Comparison of ENCODE assay signal across 18 mouse cellular contexts in the genomic region with DNA sequence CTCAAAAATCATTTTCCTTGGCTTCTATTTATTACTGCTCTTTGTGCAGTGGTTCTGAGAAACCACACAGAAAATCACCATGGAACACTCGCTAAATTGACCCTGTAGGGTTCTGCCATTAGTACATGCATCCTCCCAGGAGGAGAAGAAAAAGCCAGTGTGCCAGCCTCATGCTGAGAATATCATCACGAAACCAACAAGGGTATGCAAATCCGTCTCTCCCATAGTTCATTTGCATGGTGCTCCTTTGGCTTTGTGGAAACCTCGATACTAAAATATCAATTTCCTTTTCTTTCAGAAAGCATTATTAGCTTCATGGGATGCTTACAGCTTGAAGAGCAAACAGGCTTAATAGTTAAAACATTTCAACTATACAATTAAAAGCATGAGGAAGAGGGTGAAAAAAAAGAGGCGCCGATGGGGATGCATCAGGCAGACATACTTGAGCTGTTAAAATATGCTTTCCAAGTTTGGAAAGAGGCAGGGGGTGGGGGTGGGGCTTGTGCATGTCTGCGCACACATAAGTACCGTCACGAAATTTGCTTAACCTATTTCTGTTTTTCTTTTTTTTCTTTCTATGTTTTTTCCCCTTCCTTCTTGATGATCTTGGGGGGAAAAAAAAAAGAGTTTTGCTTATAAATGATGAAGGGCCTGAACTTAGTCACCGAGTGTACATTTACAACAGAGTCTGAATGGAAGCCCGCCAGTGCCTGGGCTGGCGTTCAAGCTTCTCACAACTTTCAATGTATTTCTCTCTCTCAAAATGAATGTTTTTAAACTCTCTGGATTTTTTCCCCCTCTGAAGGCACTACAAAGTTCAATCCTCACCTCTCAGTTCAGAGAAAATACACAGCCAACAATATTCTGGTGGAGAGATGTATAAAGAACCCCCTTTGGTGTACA.
DNase-seq lines count a peak whose midpoint lies in the region; ATAC-seq lines count a peak whose summit lies in the region.
"Had no signal": no experiment of that assay in that cellular context is flagged by ENCODE, and none has a peak within 500 bp of the region (broad histone marks: within the 10 kb centered on the region; RNA-seq: fewer than 3 reads in every experiment).

No protein-coding gene starts in this region.

- H3K9me3 ChIP-seq in embryonic facial prominence, embryonic 13.5 days, result no peaks in the 10 kb centered on the region
- no peaks in the 10 kb centered on the region for H3K9me3 ChIP-seq in embryonic facial prominence, embryonic 10.5 days
- no peaks in the 10 kb centered on the region for H3K9me3 ChIP-seq in hindbrain, embryonic 15.5 days
- no peaks in the 10 kb centered on the region for H3K9me3 ChIP-seq in hindbrain, embryonic 10.5 days
- H3K9me3 ChIP-seq in midbrain, embryonic 11.5 days (ENCODE audit: control insufficient read depth, low read length), result no peaks in the 10 kb centered on the region
- H3K9me3 ChIP-seq in midbrain, embryonic 10.5 days (replicated peaks), result no peaks in the 10 kb centered on the region
- no peaks in the 10 kb centered on the region for H3K9me3 ChIP-seq in embryonic facial prominence, embryonic 15.5 days (replicated peaks)
- H3K9me3 ChIP-seq: liver, embryonic 15.5 days; midbrain, embryonic 15.5 days had no signal

- ATAC-seq in embryonic facial prominence, embryonic 13.5 days (ENCODE audit: insufficient number of reproducible peaks, insufficient read depth, low FRiP score, low TSS enrichment, low read depth), result no peak
- no peak for ATAC-seq in hindbrain, embryonic 15.5 days (ENCODE audit: low FRiP score, low read depth)
- ATAC-seq in midbrain, embryonic 11.5 days (ENCODE audit: low FRiP score), result no peak
- ATAC-seq in embryonic facial prominence, embryonic 15.5 days (ENCODE audit: insufficient number of reproducible peaks, low FRiP score, low TSS enrichment, low read depth), result no peak
- ATAC-seq: intestine, postnatal 0 days; midbrain, embryonic 15.5 days had no signal

- H3K27ac ChIP-seq in embryonic facial prominence, embryonic 13.5 days, result peak overlapping the region; percentile 7; the same call in 1 of the 2 replicates
- H3K27ac ChIP-seq in embryonic facial prominence, embryonic 10.5 days (replicated peaks), result no peak overlapping the region
- no peak overlapping the region for H3K27ac ChIP-seq in hindbrain, embryonic 15.5 days (replicated peaks)
- no peak overlapping the region for H3K27ac ChIP-seq in hindbrain, embryonic 10.5 days
- H3K27ac ChIP-seq in midbrain, embryonic 11.5 days (ENCODE audit: low read depth, low read length), result no peak overlapping the region
- H3K27ac ChIP-seq in midbrain, embryonic 10.5 days (replicated peaks), result no peak overlapping the region
- peak overlapping the region; percentile 40 for H3K27ac ChIP-seq in embryonic facial prominence, embryonic 15.5 days (replicated peaks)
- H3K27ac ChIP-seq: liver, embryonic 15.5 days; macrophage; midbrain, embryonic 15.5 days had no signal

- H3K27me3 ChIP-seq in embryonic facial prominence, embryonic 13.5 days, result no peaks in the 10 kb centered on the region
- H3K27me3 ChIP-seq in embryonic facial prominence, embryonic 10.5 days (replicated peaks; ENCODE audit: low read depth, poor library complexity, severe bottlenecking), result no peaks in the 10 kb centered on the region
- no peaks in the 10 kb centered on the region for H3K27me3 ChIP-seq in hindbrain, embryonic 15.5 days
- no peaks in the 10 kb centered on the region for H3K27me3 ChIP-seq in hindbrain, embryonic 10.5 days (ENCODE audit: insufficient read depth, poor library complexity, severe bottlenecking)
- no peaks in the 10 kb centered on the region for H3K27me3 ChIP-seq in midbrain, embryonic 11.5 days (ENCODE audit: control insufficient read depth, insufficient read depth, low read length)
- no peaks in the 10 kb centered on the region for H3K27me3 ChIP-seq in midbrain, embryonic 10.5 days (ENCODE audit: low read depth, poor library complexity, severe bottlenecking)
- no peaks in the 10 kb centered on the region for H3K27me3 ChIP-seq in embryonic facial prominence, embryonic 15.5 days
- H3K27me3 ChIP-seq: liver, embryonic 15.5 days; midbrain, embryonic 15.5 days had no signal

- no peak overlapping the region for H3K4me2 ChIP-seq in embryonic facial prominence, embryonic 13.5 days
- 0 out of 2 replicates have a peak overlapping the region, but pooled peaks have one; percentile 6 for H3K4me2 ChIP-seq in hindbrain, embryonic 15.5 days
- H3K4me2 ChIP-seq in midbrain, embryonic 11.5 days, result no peak overlapping the region
- no peak overlapping the region for H3K4me2 ChIP-seq in embryonic facial prominence, embryonic 15.5 days (replicated peaks)
- H3K4me2 ChIP-seq: liver, embryonic 15.5 days; midbrain, embryonic 15.5 days had no signal

- no peak overlapping the region for H3K4me3 ChIP-seq in embryonic facial prominence, embryonic 13.5 days
- no peak overlapping the region for H3K4me3 ChIP-seq in embryonic facial prominence, embryonic 10.5 days
- no peak overlapping the region for H3K4me3 ChIP-seq in hindbrain, embryonic 15.5 days
- no peak overlapping the region for H3K4me3 ChIP-seq in hindbrain, embryonic 10.5 days
- H3K4me3 ChIP-seq in midbrain, embryonic 11.5 days (ENCODE audit: low read depth, low read length), result no peak overlapping the region
- H3K4me3 ChIP-seq in midbrain, embryonic 10.5 days, result no peak overlapping the region
- no peak overlapping the region for H3K4me3 ChIP-seq in embryonic facial prominence, embryonic 15.5 days (replicated peaks)
- H3K4me3 ChIP-seq: liver, embryonic 15.5 days; midbrain, embryonic 15.5 days had no signal

- H3K4me1 ChIP-seq in embryonic facial prominence, embryonic 13.5 days, result peaks cover 21% of the 10 kb centered on the region
- H3K4me1 ChIP-seq in embryonic facial prominence, embryonic 10.5 days, result no peaks in the 10 kb centered on the region
- H3K4me1 ChIP-seq in hindbrain, embryonic 15.5 days (replicated peaks), result peaks cover 16% of the 10 kb centered on the region
- H3K4me1 ChIP-seq in hindbrain, embryonic 10.5 days (replicated peaks), result 0 out of 2 replicates have a peak, but pooled peaks cover 6% of the 10 kb centered on the region
- no peaks in the 10 kb centered on the region for H3K4me1 ChIP-seq in midbrain, embryonic 11.5 days (ENCODE audit: control insufficient read depth, insufficient read depth, low read length)
- H3K4me1 ChIP-seq in midbrain, embryonic 10.5 days, result peaks cover 3% of the 10 kb centered on the region; the same call in 1 of the 2 replicates
- H3K4me1 ChIP-seq in embryonic facial prominence, embryonic 15.5 days, result peaks cover 18% of the 10 kb centered on the region; the same call in 1 of the 2 replicates

- 69% methylated on average over 12 of the region's 12 CpGs for WGBS in embryonic facial prominence, embryonic 13.5 days
- WGBS in embryonic facial prominence, embryonic 10.5 days, result 88% methylated on average over 12 of the region's 12 CpGs
- 51% methylated on average over 12 of the region's 12 CpGs for WGBS in hindbrain, embryonic 15.5 days
- 79% methylated on average over 12 of the region's 12 CpGs for WGBS in hindbrain, embryonic 10.5 days
- whole genome bisulfite sequencing in midbrain, embryonic 11.5 days, result 88% methylated on average over 12 of the region's 12 CpGs
- 85% methylated on average over 12 of the region's 12 CpGs for WGBS in midbrain, embryonic 10.5 days
- WGBS in embryonic facial prominence, embryonic 15.5 days, result 49% methylated on average over 12 of the region's 12 CpGs

- no peak overlapping the region for H3K9ac ChIP-seq in embryonic facial prominence, embryonic 13.5 days
- H3K9ac ChIP-seq in hindbrain, embryonic 15.5 days, result no peak overlapping the region
- no peak overlapping the region for H3K9ac ChIP-seq in midbrain, embryonic 11.5 days (ENCODE audit: low read length)
- no peak overlapping the region for H3K9ac ChIP-seq in embryonic facial prominence, embryonic 15.5 days
- H3K9ac ChIP-seq: liver, embryonic 15.5 days; midbrain, embryonic 15.5 days had no signal

- no peak for DNase-seq in embryonic facial prominence, embryonic 10.5 days (ENCODE audit: low spot score)
- DNase-seq in hindbrain, embryonic 10.5 days (ENCODE audit: low spot score), result no peak
- peak; percentile 4 for DNase-seq in midbrain, embryonic 11.5 days (ENCODE audit: low spot score, missing footprints)
- no peak for DNase-seq in midbrain, embryonic 10.5 days (ENCODE audit: low spot score)
- DNase-seq in thymus, adult 18-20 months, result no peak
- DNase-seq: adrenal gland, postnatal 25 days; cerebellum, postnatal 14 days; gastrocnemius, postnatal 14 days; heart, postnatal 14 days; kidney, postnatal 10 days; left cerebral cortex, postnatal 4 days had no signal

- H3K36me3 ChIP-seq in embryonic facial prominence, embryonic 13.5 days, result no peaks in the 10 kb centered on the region
- no peaks in the 10 kb centered on the region for H3K36me3 ChIP-seq in embryonic facial prominence, embryonic 10.5 days (replicated peaks)
- H3K36me3 ChIP-seq in hindbrain, embryonic 15.5 days, result no peaks in the 10 kb centered on the region
- no peaks in the 10 kb centered on the region for H3K36me3 ChIP-seq in hindbrain, embryonic 10.5 days
- no peaks in the 10 kb centered on the region for H3K36me3 ChIP-seq in midbrain, embryonic 11.5 days (ENCODE audit: control insufficient read depth, insufficient read depth, low read length)
- H3K36me3 ChIP-seq in midbrain, embryonic 10.5 days, result no peaks in the 10 kb centered on the region
- no peaks in the 10 kb centered on the region for H3K36me3 ChIP-seq in embryonic facial prominence, embryonic 15.5 days
- H3K36me3 ChIP-seq: liver, embryonic 15.5 days; midbrain, embryonic 15.5 days had no signal

Comparison
In these comparisons a context has a peak if more than half of its experiments do, and no peak if none do; other contexts are left out.
1. H3K27ac ChIP-seq: peak in embryonic facial prominence, embryonic 13.5 days (single experiment) and embryonic facial prominence, embryonic 15.5 days (single experiment); none in embryonic facial prominence, embryonic 10.5 days (single experiment), hindbrain, embryonic 15.5 days (single experiment), hindbrain, embryonic 10.5 days (single experiment), midbrain, embryonic 11.5 days (single experiment) and midbrain, embryonic 10.5 days (single experiment).